Mouse (Mus musculus) kidney, postnatal 0 days (tissue): Measurements from ENCODE around the gene Eif4e2. TPM values are rescaled to one million over a fixed set of nuclear protein-coding genes. Genes with fewer than 3 reads are reported as not detected.
A peak's percentile ranks its signal among the peaks of the same experiment; 100 is the strongest.

Experiments
- ATAC-seq: fragments of 200-750 bp; cut with Nextera tagmentation; replicated peaks from 2 replicates; pipeline ENCODE4 v1.8.0; 2017; ENCODE audit warnings: low read depth, moderate number of reproducible peaks, moderate TSS enrichment, moderate library complexity; ENCODE audit not compliant: low FRiP score
- DNase-seq: peaks from one replicate; pipeline ENCODE4 v3.0.0-alpha.2; 2016; ENCODE audit warnings: low spot score
- H3K27ac ChIP-seq: fragments of 300-500 bp; sonication (generic); 2 replicates; pipeline ENCODE4 v1.5.1; 2014; ENCODE audit warnings: mild to moderate bottlenecking
- H3K27me3 ChIP-seq: fragments of 300-500 bp; sonication (generic); 2 replicates; pipeline ENCODE4 v1.6.1; 2014; ENCODE audit warnings: low read length, mixed read lengths; ENCODE audit not compliant: insufficient read depth
- H3K36me3 ChIP-seq: fragments of 300-500 bp; sonication (generic); 2 replicates; pipeline ENCODE4 v1.6.1; 2014; ENCODE audit warnings: low read length, mixed read lengths; ENCODE audit not compliant: insufficient read depth
- H3K4me1 ChIP-seq: fragments of 300-500 bp; sonication (generic); replicated peaks from 2 replicates; pipeline ENCODE4 v1.6.1; 2014; ENCODE audit warnings: antibody characterized with exemption, low read length, mixed read lengths; ENCODE audit not compliant: insufficient read depth
- H3K4me2 ChIP-seq: fragments of 300-500 bp; sonication (generic); 2 replicates; pipeline ENCODE4 v1.6.1; 2014; ENCODE audit warnings: mild to moderate bottlenecking, low read length, moderate library complexity, mixed read lengths
- H3K4me3 ChIP-seq: fragments of 300-500 bp; sonication (generic); replicated peaks from 2 replicates; pipeline ENCODE4 v1.5.1; 2014; ENCODE audit warnings: low read depth, low read length
- H3K9ac ChIP-seq: fragments of 300-500 bp; sonication (generic); 2 replicates; pipeline ENCODE4 v1.6.1; 2014; ENCODE audit warnings: low read depth, low read length
- H3K9me3 ChIP-seq: fragments of 300-500 bp; sonication (generic); replicated peaks from 2 replicates; pipeline ENCODE4 v1.6.1; 2016; ENCODE audit warnings: low read length, inconsistent platforms, mixed read lengths
- CTCF ChIP-seq: IDR thresholded peaks from 2 replicates; pipeline ENCODE4 v1.5.1; 2016; ENCODE audit warnings: antibody characterized with exemption, low read depth, mild to moderate bottlenecking, moderate library complexity
- WGBS: fragments of 180-500 bp; shearing (Covaris S2); extraction: QIAGEN DNeasy Blood & Tissue Kit; methylation state at CpG from one replicate; pipeline ENCODE4 v1.1.7; 2014; 5-methylcytosine and 5-hydroxymethylcytosine counted together
- polyA plus RNA-seq: library from polyadenylated mRNA; unstranded; fragments of >200 nt; fragmentation: Nextera tagmentation; extraction: Ambion mirVana; gene quantifications from 2 replicates; pipeline ENCODE4 v1.2.1, GENCODE M21; 2015

The Eif4e2 gene
- polyA plus RNA-seq, 1 experiment from 2014 or later = 165 TPM

GRCm38 (mm10) chr1:87200811-87201210, 12.9 kb upstream of the Eif4e2 start:
- no peak for DNase-seq
- TF ChIP-seq CTCF = no peak
- no peak for ATAC-seq
- no peaks in the 10 kb centered on the region for H3K4me1 ChIP-seq
- H3K9ac ChIP-seq = no peak overlapping the region
- H3K4me3 ChIP-seq = no peak overlapping the region
- no peak overlapping the region for H3K4me2 ChIP-seq
- H3K27me3 ChIP-seq = no peaks in the 10 kb centered on the region
- WGBS = 54% methylated on average over 2 of the region's 2 CpGs
- no peaks in the 10 kb centered on the region for H3K9me3 ChIP-seq
- no peak overlapping the region for H3K27ac ChIP-seq
- no peaks in the 10 kb centered on the region for H3K36me3 ChIP-seq

- no peaks in the 10 kb centered on the region for H3K4me1 ChIP-seq
- WGBS = 61% methylated on average over 1 of the region's 1 CpGs
- H3K4me2 ChIP-seq = no peak overlapping the region
- H3K9me3 ChIP-seq = no peaks in the 10 kb centered on the region
- no peaks in the 10 kb centered on the region for H3K36me3 ChIP-seq
- H3K9ac ChIP-seq = no peak overlapping the region
- H3K27me3 ChIP-seq = no peaks in the 10 kb centered on the region
- no peak for TF ChIP-seq CTCF
- H3K4me3 ChIP-seq = no peak overlapping the region
- ATAC-seq (no peak), DNase-seq (no peak)
- no peak overlapping the region for H3K27ac ChIP-seq
These were observed 11.9 kb upstream of the Eif4e2 start for GRCm38 (mm10) chr1:87201848-87202247.

GRCm38 (mm10) chr1:87203779-87204178, 9.9 kb upstream of the Eif4e2 start:
- Histone ChIP-seq H3K4me3 (no peak overlapping the region), H3K9ac (no peak overlapping the region), H3K4me1 (no peaks in the 10 kb centered on the region), H3K36me3 (no peaks in the 10 kb centered on the region), H3K4me2 (no peak overlapping the region), H3K27me3 (peaks cover 6% of the 10 kb centered on the region; the same call in 1 of the 2 replicates), H3K27ac (no peak overlapping the region), H3K9me3 (no peaks in the 10 kb centered on the region)
- ATAC-seq = no peak
- WGBS = 78% methylated on average over 5 of the region's 5 CpGs
- TF ChIP-seq CTCF = no peak
- DNase-seq = no peak

- Histone ChIP-seq H3K27me3 (peaks cover 6% of the 10 kb centered on the region; the same call in 1 of the 2 replicates), H3K4me2 (no peak within 1 kb of the TSS), H3K4me1 (no peaks in the 10 kb centered on the region), H3K9me3 (no peaks in the 10 kb centered on the region), H3K4me3 (no peak within 1 kb of the TSS), H3K27ac (no peak within 1 kb of the TSS), H3K9ac (no peak within 1 kb of the TSS), H3K36me3 (no peaks in the 10 kb centered on the region)
- DNase-seq = no peak
- 88% methylated on average over 7 of the region's 7 CpGs for WGBS
- no peak for ATAC-seq
- TF ChIP-seq CTCF = no peak
These were observed 9.2 kb upstream of the Eif4e2 start, which contains the start of gene Chrng for GRCm38 (mm10) chr1:87204465-87204864. Gene Chrng, plus strand, starts transcription at chr1:87204657.

- ATAC-seq (no peak), DNase-seq (no peak)
- Histone ChIP-seq H3K4me2 (no peak overlapping the region), H3K9ac (no peak overlapping the region), H3K4me1 (no peaks in the 10 kb centered on the region), H3K4me3 (no peak overlapping the region), H3K27ac (no peak overlapping the region), H3K27me3 (peaks cover 6% of the 10 kb centered on the region; the same call in 1 of the 2 replicates), H3K9me3 (no peaks in the 10 kb centered on the region), H3K36me3 (no peaks in the 10 kb centered on the region)
- TF ChIP-seq CTCF = no peak
- 57% methylated on average over 6 of the region's 6 CpGs for WGBS
These were observed 8.7 kb upstream of the Eif4e2 start for GRCm38 (mm10) chr1:87205038-87205437.

GRCm38 (mm10) chr1:87205502-87205901, 8.2 kb upstream of the Eif4e2 start:
- 25% methylated on average over 3 of the region's 3 CpGs for WGBS
- Histone ChIP-seq H3K9ac (no peak overlapping the region), H3K4me2 (no peak overlapping the region), H3K4me1 (no peaks in the 10 kb centered on the region), H3K36me3 (no peaks in the 10 kb centered on the region), H3K27ac (no peak overlapping the region), H3K27me3 (peaks cover 6% of the 10 kb centered on the region; the same call in 1 of the 2 replicates), H3K9me3 (no peaks in the 10 kb centered on the region), H3K4me3 (no peak overlapping the region)
- ATAC-seq (peak; percentile 26; the same call in 1 of the 2 replicates), DNase-seq (no peak)
- TF ChIP-seq CTCF = no peak

GRCm38 (mm10) chr1:87206339-87206738, 7.4 kb upstream of the Eif4e2 start:
- DNase-seq (peak; percentile 58), ATAC-seq (no peak)
- Histone ChIP-seq H3K36me3 (no peaks in the 10 kb centered on the region), H3K4me3 (no peak overlapping the region), H3K4me1 (no peaks in the 10 kb centered on the region), H3K27ac (no peak overlapping the region), H3K4me2 (no peak overlapping the region), H3K9me3 (no peaks in the 10 kb centered on the region), H3K27me3 (peaks cover 6% of the 10 kb centered on the region; the same call in 1 of the 2 replicates), H3K9ac (no peak overlapping the region)
- peak; percentile 55 for TF ChIP-seq CTCF
- 23% methylated on average over 17 of the region's 17 CpGs for WGBS
